Mouse (Mus musculus) liver, adult 2 months (tissue): ENCODE data around the gene Batf. TPM values are rescaled to one million over a fixed set of nuclear protein-coding genes. Genes with fewer than 3 reads are reported as not detected.
"Not testable (repeated sequence)": the region's sequence is repeated elsewhere in the genome, so short reads cannot be mapped to it uniquely, and the experiment has no call there.

Source experiments
- DNase-seq: peaks from one replicate; pipeline ENCODE4 v3.0.0-alpha.2; 2011; ENCODE audit warnings: low read depth, low spot score; ENCODE audit errors: extremely low read depth
- H3K27ac ChIP-seq: fragments of 200-500 bp; replicated peaks from 2 replicates; pipeline ENCODE4 v1.5.1; 2012; ENCODE audit warnings: low read depth, mild to moderate bottlenecking, control low read depth, inconsistent platforms, low read length; ENCODE audit not compliant: insufficient read depth
- H3K27me3 ChIP-seq: fragments of 200-500 bp; 2 replicates; pipeline ENCODE4 v1.6.1; 2012; ENCODE audit warnings: mild to moderate bottlenecking, moderate library complexity, low read length, inconsistent platforms; ENCODE audit not compliant: control insufficient read depth, insufficient read depth
- H3K36me3 ChIP-seq: fragments of 200-500 bp; 2 replicates; pipeline ENCODE4 v1.6.1; 2012; ENCODE audit warnings: low read length, inconsistent platforms; ENCODE audit not compliant: control insufficient read depth, insufficient read depth
- H3K4me1 ChIP-seq: fragments of 200-500 bp; 2 replicates; pipeline ENCODE4 v1.6.1; 2011; ENCODE audit warnings: low read length; ENCODE audit not compliant: control insufficient read depth, insufficient read depth
- H3K4me3 ChIP-seq: fragments of 200-500 bp; 2 replicates; pipeline ENCODE4 v1.5.1; 2011; ENCODE audit warnings: low read depth, mild to moderate bottlenecking, control low read depth, low read length, moderate library complexity; ENCODE audit not compliant: insufficient read depth
- H3K79me2 ChIP-seq: fragments of 200-500 bp; 2 replicates; pipeline ENCODE4 v1.6.1; 2012; ENCODE audit warnings: inconsistent platforms, mild to moderate bottlenecking, low read length, moderate library complexity; ENCODE audit not compliant: control insufficient read depth, insufficient read depth
- H3K9ac ChIP-seq: fragments of 200-500 bp; 2 replicates; pipeline ENCODE4 v1.6.1; 2012; ENCODE audit warnings: low read depth, mild to moderate bottlenecking, control low read depth, inconsistent platforms, low read length
- CTCF ChIP-seq: fragments of 200-500 bp; IDR thresholded peaks from 2 replicates; pipeline ENCODE4 v1.5.1; 2011; ENCODE audit warnings: low read depth, low read length, control low read depth
- POLR2A ChIP-seq: fragments of 200-500 bp; IDR thresholded peaks from 2 replicates; pipeline ENCODE4 v1.6.1; 2011; ENCODE audit warnings: low read length, control low read depth; ENCODE audit not compliant: insufficient read depth; ENCODE audit errors: extremely low read depth
- WGBS: fragments of 180-500 bp; shearing (Covaris S2); methylation state at CpG from one replicate; pipeline ENCODE4 v1.1.7; 2018; 5-methylcytosine and 5-hydroxymethylcytosine counted together
- polyA plus RNA-seq: library from polyadenylated mRNA; depleted of rRNA; stranded (reverse); fragments of >200 nt; gene quantifications from 2 replicates; pipeline ENCODE4 v1.2.3, GENCODE M21; 2012
- total RNA-seq: library from RNA; depleted of rRNA; stranded (reverse); fragments of >200 nt; gene quantifications from 2 replicates; pipeline ENCODE4 v1.2.3, GENCODE M21; 2014

Batf gene
- total and polyA plus RNA-seq, 2 experiments: 0.74 to 0.76 TPM

DNA sequence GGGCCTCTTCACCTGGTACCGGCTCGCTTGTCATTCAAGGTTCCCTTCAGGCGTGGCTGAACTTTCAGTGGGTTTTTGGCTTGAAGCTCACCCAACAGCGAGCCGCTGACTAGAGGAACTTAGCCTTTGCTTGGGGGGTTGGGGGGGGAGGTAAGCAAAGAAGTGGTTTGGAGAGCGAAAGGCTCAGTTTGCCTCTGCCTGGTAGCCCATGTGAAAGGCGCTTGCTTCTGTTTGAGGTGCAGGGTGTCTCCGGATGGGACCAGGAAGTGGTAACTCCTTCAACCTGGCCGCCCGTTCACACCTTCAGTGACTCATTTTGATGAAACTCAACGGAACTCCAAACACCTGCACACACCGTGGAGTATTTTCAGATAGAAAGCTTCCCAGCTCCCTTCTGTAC is 25.6 kb upstream of the Batf start:
- Histone ChIP-seq H3K36me3 (no peaks in the 10 kb centered on the region), H3K4me1 (no peaks in the 10 kb centered on the region; the same call in 1 of the 2 replicates), H3K27ac (no peak overlapping the region), H3K27me3 (0 out of 2 replicates have a peak, but pooled peaks cover 3% of the 10 kb centered on the region), H3K79me2 (no peaks in the 10 kb centered on the region), H3K9ac (no peak overlapping the region), H3K4me3 (no peak overlapping the region)
- DNase-seq: no peak
- no peak for TF ChIP-seq POLR2A
- no peak for TF ChIP-seq CTCF
- WGBS: 92% methylated on average over 12 of the region's 12 CpGs

DNA sequence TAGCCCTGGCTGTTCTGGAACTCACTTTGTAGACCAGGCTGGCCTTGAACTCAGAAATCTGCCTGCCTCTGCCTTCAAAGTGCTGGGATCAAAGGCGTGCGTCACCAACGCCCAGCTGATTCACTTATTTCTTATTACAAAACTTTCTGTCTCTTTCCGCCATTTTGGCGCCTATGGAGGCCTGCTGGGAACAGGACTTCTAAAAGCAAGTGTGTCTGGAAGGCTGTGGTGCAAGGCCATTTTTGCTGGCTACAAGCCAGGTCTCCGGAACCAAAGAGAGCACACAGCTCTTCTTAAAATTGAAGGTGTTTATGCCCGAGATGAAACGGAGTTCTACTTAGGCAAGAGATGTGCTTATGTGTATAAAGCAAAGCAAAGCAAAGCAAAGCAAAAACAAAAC is 24.2 kb upstream of the Batf start:
- H3K79me2 ChIP-seq, H3K4me3 ChIP-seq, DNase-seq, H3K27ac ChIP-seq, H3K9ac ChIP-seq, H3K4me1 ChIP-seq, H3K36me3 ChIP-seq, H3K27me3 ChIP-seq: not testable (repeated sequence)
- 84% methylated on average over 8 of the region's 8 CpGs for WGBS

DNA sequence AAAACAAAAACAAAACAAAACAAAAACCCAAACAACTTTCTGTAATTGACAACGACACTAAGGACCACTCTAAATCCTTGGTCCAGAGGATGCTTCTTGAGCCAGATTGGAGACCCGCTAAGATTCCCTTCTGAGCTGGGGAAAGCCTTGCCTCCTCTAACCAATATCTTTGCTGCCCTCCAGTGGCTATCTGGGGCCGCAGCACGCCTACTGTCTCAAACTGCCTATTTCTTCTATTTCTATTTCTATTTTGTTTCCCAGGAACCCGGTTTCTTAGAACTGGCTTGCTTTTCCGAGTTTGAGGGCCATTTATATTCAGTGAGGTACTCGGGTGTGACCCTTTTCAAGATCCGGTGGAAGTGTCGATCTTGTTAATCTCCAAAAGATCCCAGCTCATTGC is 23.6 kb upstream of the Batf start:
- Histone ChIP-seq H3K79me2 (no peaks in the 10 kb centered on the region), H3K9ac (no peak overlapping the region), H3K36me3 (no peaks in the 10 kb centered on the region), H3K27me3 (0 out of 2 replicates have a peak, but pooled peaks cover 3% of the 10 kb centered on the region), H3K4me3 (no peak overlapping the region), H3K4me1 (no peaks in the 10 kb centered on the region; the same call in 1 of the 2 replicates), H3K27ac (no peak overlapping the region)
- 10% methylated on average over 9 of the region's 9 CpGs for WGBS
- no peak for TF ChIP-seq POLR2A
- peak; percentile 88 for TF ChIP-seq CTCF
- peak; percentile 28 for DNase-seq

DNA sequence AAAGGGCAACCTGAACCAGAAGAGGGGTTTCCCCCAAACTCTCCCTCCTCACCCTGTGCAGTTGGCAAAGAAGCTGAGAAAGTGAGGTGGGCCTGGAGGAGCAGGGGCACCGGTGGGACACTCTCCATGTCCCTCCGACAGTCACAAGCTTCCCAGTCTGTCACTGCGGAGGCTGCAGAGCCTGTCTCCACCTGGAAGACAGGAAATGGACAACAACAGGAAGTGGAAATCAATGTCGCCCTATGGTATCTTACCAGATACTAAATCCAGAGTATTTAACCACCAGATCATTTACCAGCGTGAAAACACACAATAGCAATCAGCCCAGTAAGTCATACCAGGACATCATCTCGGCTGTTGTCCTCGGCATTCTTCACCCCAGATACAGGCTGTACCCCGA is 20.4 kb upstream of the Batf start:
- DNase-seq: no peak
- 0 out of 2 replicates have a peak, but pooled peaks cover 3% of the 10 kb centered on the region for H3K27me3 ChIP-seq
- no peak overlapping the region for H3K4me3 ChIP-seq
- H3K27ac ChIP-seq: no peak overlapping the region
- H3K4me1 ChIP-seq: no peaks in the 10 kb centered on the region
- no peak overlapping the region for H3K9ac ChIP-seq
- WGBS: 83% methylated on average over 8 of the region's 8 CpGs
- no peaks in the 10 kb centered on the region for H3K79me2 ChIP-seq
- no peaks in the 10 kb centered on the region for H3K36me3 ChIP-seq
- no peak for TF ChIP-seq CTCF

DNA sequence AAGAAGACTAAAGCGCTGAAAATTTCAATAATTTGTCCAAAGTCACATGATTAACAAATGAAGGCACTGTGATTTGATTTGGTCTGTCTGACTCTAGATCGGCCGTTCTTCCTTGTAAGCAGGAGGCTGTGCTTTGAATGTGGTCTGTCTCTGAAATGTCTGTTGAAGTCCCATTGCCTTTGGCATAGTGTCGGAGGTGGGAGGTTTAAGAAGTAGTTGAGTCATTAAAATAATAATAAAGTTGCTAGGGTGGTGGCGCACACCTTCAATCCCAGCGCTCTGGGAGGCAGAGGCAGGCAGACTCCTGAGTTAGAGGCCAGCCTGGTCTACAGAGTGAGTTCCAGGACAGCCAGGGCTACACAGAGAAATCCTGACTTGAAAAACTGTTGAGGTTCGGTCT is 19.4 kb upstream of the Batf start:
- Histone ChIP-seq H3K79me2 (no peaks in the 10 kb centered on the region), H3K9ac (no peak overlapping the region), H3K36me3 (no peaks in the 10 kb centered on the region), H3K27ac (no peak overlapping the region), H3K4me1 (no peaks in the 10 kb centered on the region), H3K27me3 (0 out of 2 replicates have a peak, but pooled peaks cover 3% of the 10 kb centered on the region), H3K4me3 (no peak overlapping the region)
- TF ChIP-seq POLR2A (no peak), CTCF (no peak)
- no peak for DNase-seq
- 91% methylated on average over 7 of the region's 7 CpGs for WGBS

DNA sequence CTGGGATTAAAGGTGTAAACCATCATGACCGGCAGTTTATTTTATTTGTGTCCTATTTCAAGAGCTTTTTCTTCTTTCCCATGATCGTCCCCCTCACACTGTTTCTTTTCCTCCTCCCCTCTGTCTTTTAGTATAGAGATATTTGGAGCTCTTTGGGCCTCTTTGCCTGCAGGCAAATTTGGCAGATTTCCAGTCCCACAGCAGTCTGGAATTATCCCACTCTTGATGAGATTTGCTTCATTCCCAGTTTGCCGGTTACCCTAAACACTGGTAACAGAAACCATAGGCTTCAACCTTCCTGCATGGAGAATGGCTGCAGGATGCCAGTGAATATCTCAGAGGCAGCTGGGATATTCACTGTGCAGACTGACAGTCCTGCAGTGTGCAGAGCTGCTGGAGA is 17.8 kb upstream of the Batf start:
- 80% methylated on average over 3 of the region's 3 CpGs for WGBS
- DNase-seq: no peak
- Histone ChIP-seq H3K27ac (no peak overlapping the region), H3K4me1 (no peaks in the 10 kb centered on the region), H3K4me3 (no peak overlapping the region), H3K9ac (no peak overlapping the region), H3K36me3 (no peaks in the 10 kb centered on the region), H3K27me3 (0 out of 2 replicates have a peak, but pooled peaks cover 3% of the 10 kb centered on the region), H3K79me2 (no peaks in the 10 kb centered on the region)
- no peak for TF ChIP-seq POLR2A
- no peak for TF ChIP-seq CTCF
